Mouse (Mus musculus) erythroblast, embryonic 14.5 days (primary cell): ENCODE data around the gene Dock1. TPM values are rescaled to one million over a fixed set of nuclear protein-coding genes. Genes with fewer than 3 reads are reported as not detected.

Experiments
- H3K27me3 ChIP-seq: 2 replicates; pipeline ENCODE4 v1.6.1; 2012; ENCODE audit warnings: inconsistent platforms; ENCODE audit not compliant: control insufficient read depth
- H3K36me3 ChIP-seq: 2 replicates; pipeline ENCODE4 v1.6.1; 2012; ENCODE audit warnings: mild to moderate bottlenecking, inconsistent platforms; ENCODE audit not compliant: control insufficient read depth
- H3K4me1 ChIP-seq: 2 replicates; pipeline ENCODE4 v1.6.1; 2012; ENCODE audit warnings: inconsistent platforms; ENCODE audit not compliant: control insufficient read depth
- H3K4me3 ChIP-seq: replicated peaks from 2 replicates; pipeline ENCODE3; 2012; ENCODE audit warnings: moderate library complexity, mild to moderate bottlenecking, inconsistent platforms
- H3K9me3 ChIP-seq: 2 replicates; pipeline ENCODE4 v1.6.1; 2012; ENCODE audit warnings: low read length, inconsistent platforms, mixed read lengths; ENCODE audit not compliant: control insufficient read depth
- GATA1 ChIP-seq: IDR thresholded peaks from 2 replicates; pipeline ENCODE4 v1.6.1; 2012; ENCODE audit warnings: low read length, inconsistent platforms, mixed read lengths
- TAL1 ChIP-seq: IDR thresholded peaks from 3 replicates; pipeline ENCODE4 v1.6.1; 2012; ENCODE audit warnings: low read length, inconsistent platforms, mixed read lengths
- polyA plus RNA-seq: library from polyadenylated mRNA; stranded (reverse); fragments of >175 nt; gene quantifications from 2 replicates; pipeline ENCODE4 v1.2.3, GENCODE M21; 2012

Gene Dock1
- polyA plus RNA-seq, 1 experiment: not detected

DNA sequence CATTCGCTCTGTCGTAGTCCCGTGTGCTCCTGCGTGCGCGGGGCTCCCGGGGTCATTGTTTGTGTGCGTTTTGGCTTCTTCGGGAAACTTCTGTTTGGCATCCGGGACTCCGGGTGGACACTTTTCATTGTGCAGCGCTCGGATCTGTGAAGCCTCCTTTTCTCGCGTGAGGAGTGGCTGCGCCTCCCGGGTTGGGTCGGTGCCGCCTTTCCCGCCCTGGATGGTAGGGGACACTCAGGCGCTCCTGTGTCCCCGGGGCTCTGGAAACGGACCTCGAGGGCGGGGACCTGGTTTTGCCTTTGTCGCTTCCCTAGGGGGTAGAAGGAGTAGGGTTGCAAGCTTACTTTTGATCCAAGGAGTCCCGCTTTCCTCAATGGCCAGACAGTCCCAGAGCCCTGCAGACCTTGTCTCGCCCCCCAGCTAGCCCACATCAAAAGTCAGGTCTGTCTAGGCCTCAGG lies 578 bp downstream of the Dock1 start:
- H3K4me3 ChIP-seq: peak overlapping the region; percentile 52
- no peaks in the 10 kb centered on the region for H3K36me3 ChIP-seq
- no peaks in the 10 kb centered on the region for H3K9me3 ChIP-seq
- H3K4me1 ChIP-seq: no peaks in the 10 kb centered on the region
- peaks cover 23% of the 10 kb centered on the region for H3K27me3 ChIP-seq
- TF ChIP-seq GATA1: no peak
- no peak for TF ChIP-seq TAL1

- Histone ChIP-seq H3K9me3 (no peaks in the 10 kb centered on the region), H3K4me3 (no peak overlapping the region), H3K4me1 (no peaks in the 10 kb centered on the region), H3K36me3 (no peaks in the 10 kb centered on the region), H3K27me3 (peaks cover 23% of the 10 kb centered on the region)
- no peak for TF ChIP-seq TAL1
- TF ChIP-seq GATA1: no peak
Measured at GRCm38 (mm10) chr7:134671467-134671901, 1.0 kb downstream of the Dock1 start.

GRCm38 (mm10) chr7:134673135-134673534 lies 2.7 kb downstream of the Dock1 start:
- Histone ChIP-seq H3K9me3 (no peaks in the 10 kb centered on the region), H3K27me3 (peaks cover 23% of the 10 kb centered on the region), H3K36me3 (no peaks in the 10 kb centered on the region), H3K4me3 (no peak overlapping the region), H3K4me1 (no peaks in the 10 kb centered on the region)
- TF ChIP-seq GATA1: no peak

DNA sequence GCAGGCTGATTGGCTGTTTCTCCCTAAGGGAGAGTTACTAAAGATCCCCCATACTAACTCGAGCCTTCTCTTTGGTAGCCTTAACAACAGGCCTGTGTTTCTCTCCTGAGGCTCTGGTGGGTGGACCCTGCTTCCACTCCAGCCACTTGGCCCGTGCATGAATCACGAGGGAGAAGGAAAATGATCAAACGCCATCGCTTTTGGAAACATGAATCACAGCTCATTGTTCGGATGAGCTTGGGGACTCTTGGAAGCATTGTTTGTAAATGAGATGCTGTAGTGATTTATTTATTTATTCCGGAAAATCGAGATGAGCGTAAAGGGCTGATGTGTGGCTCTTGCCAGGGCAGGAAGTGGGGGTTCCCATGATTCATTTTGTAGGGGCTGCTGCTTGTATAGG lies 3.5 kb downstream of the Dock1 start:
- H3K36me3 ChIP-seq: no peaks in the 10 kb centered on the region
- no peak for TF ChIP-seq TAL1
- TF ChIP-seq GATA1: no peak
- peaks cover 23% of the 10 kb centered on the region for H3K27me3 ChIP-seq
- H3K4me3 ChIP-seq: no peak overlapping the region
- no peaks in the 10 kb centered on the region for H3K4me1 ChIP-seq
- H3K9me3 ChIP-seq: no peaks in the 10 kb centered on the region

DNA sequence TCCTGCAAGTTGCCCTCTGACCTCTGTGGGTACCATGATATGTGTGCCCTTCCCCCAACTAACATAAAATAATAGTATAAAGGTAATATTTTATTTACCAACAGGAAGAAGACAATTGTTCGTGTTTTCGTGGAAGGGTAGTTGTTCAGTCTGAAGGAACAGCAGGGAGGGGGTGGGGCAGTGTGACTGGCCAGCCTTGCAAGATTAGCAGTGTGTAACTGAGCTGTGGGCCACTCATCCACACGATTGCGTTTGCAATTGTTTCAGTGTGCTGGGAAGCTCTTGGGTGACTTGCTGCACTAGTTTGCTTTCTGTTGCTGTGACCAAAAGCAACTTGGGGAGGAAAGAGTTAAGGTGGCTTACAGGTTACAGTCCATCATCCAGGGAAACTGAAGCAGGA lies 7.4 kb downstream of the Dock1 start:
- no peaks in the 10 kb centered on the region for H3K4me1 ChIP-seq
- H3K4me3 ChIP-seq: no peak overlapping the region
- no peaks in the 10 kb centered on the region for H3K9me3 ChIP-seq
- no peak for TF ChIP-seq TAL1
- TF ChIP-seq GATA1: no peak
- H3K36me3 ChIP-seq: no peaks in the 10 kb centered on the region
- H3K27me3 ChIP-seq: no peaks in the 10 kb centered on the region

DNA sequence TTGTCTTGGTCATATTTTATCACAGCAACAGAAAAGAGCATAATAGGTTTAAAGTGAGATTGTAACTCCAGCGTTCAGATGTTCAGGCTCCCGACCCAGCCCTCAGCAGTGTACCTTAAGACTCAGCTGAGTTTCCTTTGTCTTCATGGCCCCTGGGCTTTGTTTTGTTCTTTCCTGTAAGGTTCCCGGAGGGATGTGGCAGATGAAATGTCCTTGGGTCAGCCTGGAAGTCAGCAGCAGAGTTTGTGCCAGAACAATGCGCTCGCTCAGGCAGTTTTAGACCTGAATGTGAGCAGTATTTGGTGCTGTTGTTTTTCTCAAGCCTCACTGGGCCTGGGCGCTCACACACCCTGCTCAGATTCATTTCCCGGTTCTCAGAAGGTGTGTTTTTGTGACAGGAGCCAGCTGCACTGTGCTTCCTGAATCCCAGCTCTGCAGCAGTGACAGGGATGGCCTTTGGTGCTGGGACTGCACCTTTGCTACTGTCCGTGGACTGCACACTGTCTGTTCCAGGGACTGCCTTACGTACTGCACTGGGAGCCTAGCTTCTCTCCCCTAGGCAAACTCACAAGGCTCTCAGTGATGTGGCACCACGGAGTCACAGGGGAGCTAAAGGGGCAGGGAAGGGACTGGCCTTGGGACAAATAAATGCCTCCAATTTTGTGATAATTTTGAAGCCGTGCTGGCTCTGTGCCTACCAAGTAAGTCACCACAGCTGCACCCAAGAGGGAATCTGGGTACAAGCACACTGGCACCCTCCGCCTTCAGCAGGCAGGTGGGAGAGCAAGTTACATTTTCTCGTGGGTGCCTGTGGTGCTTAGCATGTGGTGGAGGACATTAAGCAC lies 9.1 kb downstream of the Dock1 start:
- no peak for TF ChIP-seq GATA1
- TF ChIP-seq TAL1: no peak
- Histone ChIP-seq H3K27me3 (no peaks in the 10 kb centered on the region), H3K9me3 (no peaks in the 10 kb centered on the region), H3K4me1 (no peaks in the 10 kb centered on the region), H3K36me3 (no peaks in the 10 kb centered on the region), H3K4me3 (no peak overlapping the region)

DNA sequence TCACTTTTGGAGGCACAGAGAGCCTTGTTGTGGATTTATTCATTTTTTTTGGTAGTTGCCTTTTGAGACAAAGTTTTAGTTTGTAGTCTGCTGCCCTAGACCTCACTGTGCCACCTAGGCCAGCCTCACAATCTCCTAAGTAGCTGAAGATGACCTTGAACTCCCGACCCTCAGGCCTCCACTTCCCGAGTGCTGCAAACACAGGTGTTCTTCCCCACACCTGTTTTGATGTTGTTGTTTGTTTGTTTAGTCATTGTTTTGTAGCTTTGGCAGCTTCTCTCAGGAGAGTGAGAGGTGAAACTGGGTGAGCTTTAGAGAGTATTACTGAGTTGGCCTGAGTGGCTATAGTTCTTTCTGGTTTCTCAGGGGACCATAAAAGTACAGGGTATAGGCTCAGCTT lies 9.7 kb downstream of the Dock1 start:
- Histone ChIP-seq H3K27me3 (no peaks in the 10 kb centered on the region), H3K4me1 (no peaks in the 10 kb centered on the region), H3K4me3 (no peak overlapping the region), H3K9me3 (no peaks in the 10 kb centered on the region), H3K36me3 (no peaks in the 10 kb centered on the region)
- TF ChIP-seq GATA1 (no peak), TAL1 (no peak)

DNA sequence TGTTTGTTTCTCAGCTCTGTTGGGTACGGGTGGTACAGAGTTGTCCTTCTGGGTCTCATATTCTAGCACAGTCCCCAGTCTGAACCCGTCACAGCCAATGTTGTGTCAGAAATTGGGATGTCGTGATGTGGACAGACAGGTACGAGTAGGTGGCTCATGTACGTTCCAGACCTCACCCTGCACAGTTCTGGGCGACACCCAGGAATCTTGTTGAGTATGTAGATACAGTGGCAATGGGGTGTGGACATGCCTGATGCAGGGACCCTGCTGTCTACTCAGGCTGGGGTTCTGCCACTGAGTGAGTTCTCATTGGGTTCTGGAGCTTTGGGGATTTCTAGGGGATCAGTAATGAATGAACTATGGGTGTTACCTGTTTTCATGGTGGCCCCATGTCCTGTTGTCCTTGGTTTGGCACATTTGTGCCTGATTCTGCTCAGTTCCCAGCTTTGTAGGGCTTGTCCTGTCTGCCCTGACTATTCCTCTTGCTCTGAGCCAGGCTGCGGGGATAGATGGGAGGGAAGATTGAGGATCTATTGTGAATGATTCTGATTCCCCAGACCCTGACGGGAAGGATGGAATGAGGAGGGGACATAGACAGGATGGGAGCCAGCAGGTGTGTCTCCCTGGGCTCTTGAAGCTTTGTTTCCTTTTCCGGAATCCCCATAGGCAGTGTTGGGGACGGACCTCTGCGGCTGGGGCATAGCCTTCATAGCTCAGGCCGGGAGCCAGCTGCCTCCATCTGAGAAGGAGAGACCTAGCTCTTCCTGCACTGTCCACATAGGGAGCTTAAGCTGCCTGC lies 11.5 kb downstream of the Dock1 start:
- Histone ChIP-seq H3K9me3 (no peaks in the 10 kb centered on the region), H3K4me3 (no peak overlapping the region), H3K4me1 (no peaks in the 10 kb centered on the region), H3K27me3 (no peaks in the 10 kb centered on the region), H3K36me3 (no peaks in the 10 kb centered on the region)
- no peak for TF ChIP-seq GATA1
- TF ChIP-seq TAL1: no peak

- Histone ChIP-seq H3K4me1 (no peaks in the 10 kb centered on the region), H3K4me3 (no peak overlapping the region), H3K9me3 (no peaks in the 10 kb centered on the region), H3K36me3 (no peaks in the 10 kb centered on the region), H3K27me3 (no peaks in the 10 kb centered on the region)
- no peak for TF ChIP-seq TAL1
- no peak for TF ChIP-seq GATA1
Measured at GRCm38 (mm10) chr7:134688332-134688731, 17.9 kb downstream of the Dock1 start.
